Mouse (Mus musculus) stomach, postnatal 0 days (tissue): ENCODE measurements at regions not wholly inside any gene's neighbourhood (a gene's known extent, or its start where the extent isn't known, plus 50 kb on each side); places are given as distances from the start of the nearest gene placed in this dataset.

Experiments
- ATAC-seq: fragments of 200-750 bp; cut with Nextera tagmentation; 2 replicates; pipeline ENCODE4 v1.8.0; 2017; ENCODE audit not compliant: low FRiP score, low TSS enrichment
- DNase-seq: peaks from one replicate; pipeline ENCODE4 v3.0.0-alpha.2; 2016; ENCODE audit warnings: low spot score
- H3K27ac ChIP-seq: fragments of 300-500 bp; sonication (generic); replicated peaks from 2 replicates; pipeline ENCODE4 v1.5.1; 2014; ENCODE audit warnings: mild to moderate bottlenecking, control low read depth
- H3K27me3 ChIP-seq: fragments of 300-500 bp; sonication (generic); 2 replicates; pipeline ENCODE4 v1.6.1; 2014; ENCODE audit warnings: low read length; ENCODE audit not compliant: control insufficient read depth, insufficient read depth
- H3K36me3 ChIP-seq: fragments of 300-500 bp; sonication (generic); 2 replicates; pipeline ENCODE4 v1.6.1; 2014; ENCODE audit warnings: low read length, mixed read lengths; ENCODE audit not compliant: control insufficient read depth, insufficient read depth
- H3K4me1 ChIP-seq: fragments of 300-500 bp; sonication (generic); replicated peaks from 2 replicates; pipeline ENCODE4 v1.6.1; 2014; ENCODE audit warnings: antibody characterized with exemption; ENCODE audit not compliant: control insufficient read depth, insufficient read depth
- H3K4me2 ChIP-seq: fragments of 300-500 bp; sonication (generic); replicated peaks from 2 replicates; pipeline ENCODE4 v1.6.1; 2014; ENCODE audit warnings: low read depth, mild to moderate bottlenecking, control low read depth, moderate library complexity
- H3K4me3 ChIP-seq: fragments of 300-500 bp; sonication (generic); 2 replicates; pipeline ENCODE4 v1.5.1; 2014; ENCODE audit warnings: low read depth, low read length, control low read depth
- H3K9ac ChIP-seq: fragments of 300-500 bp; sonication (generic); 2 replicates; pipeline ENCODE4 v1.6.1; 2014; ENCODE audit warnings: mild to moderate bottlenecking, low read length, control low read depth, mixed read lengths
- H3K9me3 ChIP-seq: fragments of 300-500 bp; sonication (generic); 2 replicates; pipeline ENCODE4 v1.6.1; 2016; ENCODE audit warnings: low read length; ENCODE audit not compliant: control insufficient read depth
- CTCF ChIP-seq: IDR thresholded peaks from 2 replicates; pipeline ENCODE4 v1.5.1; 2016; ENCODE audit warnings: antibody characterized with exemption, low read depth, mild to moderate bottlenecking, moderate library complexity
- EP300 ChIP-seq: optimal IDR thresholded peaks from 2 replicates; pipeline ENCODE3; 2016; ENCODE audit warnings: antibody characterized with exemption
- WGBS: fragments of 180-500 bp; shearing (Covaris S2); extraction: QIAGEN DNeasy Blood & Tissue Kit; methylation state at CpG from one replicate; pipeline ENCODE4 v1.1.7; 2014; 5-methylcytosine and 5-hydroxymethylcytosine counted together

- no peak for ATAC-seq
- Histone ChIP-seq H3K27me3 (no peaks in the 10 kb centered on the region), H3K9ac (no peak overlapping the region), H3K9me3 (no peaks in the 10 kb centered on the region), H3K4me3 (no peak overlapping the region), H3K36me3 (no peaks in the 10 kb centered on the region), H3K4me2 (no peak overlapping the region), H3K4me1 (no peaks in the 10 kb centered on the region), H3K27ac (no peak overlapping the region)
- TF ChIP-seq CTCF (no peak), EP300 (no peak)
- DNase-seq, result no peak
- 77% methylated on average over 2 of the region's 2 CpGs for WGBS
Measured at GRCm38 (mm10) chr1:193721850-193722249, 351.8 kb upstream of the Camk1g start.

DNA sequence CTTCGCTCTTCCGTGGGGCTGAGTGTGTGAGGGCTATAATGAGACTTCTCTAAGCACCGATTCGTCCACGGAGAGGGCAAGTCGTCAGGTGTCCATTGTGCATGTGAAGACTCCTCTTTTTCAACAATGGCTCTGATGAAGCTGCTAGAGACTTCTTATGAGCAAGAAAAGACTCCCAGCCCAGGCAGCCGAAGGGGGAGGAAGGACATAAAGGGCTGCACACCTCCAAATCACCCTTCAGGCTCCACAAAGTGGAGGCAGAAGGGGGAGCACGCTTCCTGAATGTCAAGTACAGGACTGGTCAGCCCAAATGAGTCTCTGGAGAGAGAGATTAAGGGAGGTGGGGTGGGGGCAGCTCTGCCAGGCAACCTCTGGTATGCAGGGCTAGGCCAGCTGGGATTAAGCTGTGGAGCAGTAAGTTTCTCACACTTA lies 350.3 kb upstream of the Camk1g start:
- TF ChIP-seq EP300 (no peak), CTCF (no peak)
- ATAC-seq (no peak), DNase-seq (no peak)
- Histone ChIP-seq H3K36me3 (no peaks in the 10 kb centered on the region), H3K4me3 (no peak overlapping the region), H3K4me2 (no peak overlapping the region), H3K4me1 (no peaks in the 10 kb centered on the region), H3K9ac (no peak overlapping the region), H3K27me3 (no peaks in the 10 kb centered on the region), H3K9me3 (no peaks in the 10 kb centered on the region), H3K27ac (no peak overlapping the region)
- WGBS, result 76% methylated on average over 8 of the region's 8 CpGs

DNA sequence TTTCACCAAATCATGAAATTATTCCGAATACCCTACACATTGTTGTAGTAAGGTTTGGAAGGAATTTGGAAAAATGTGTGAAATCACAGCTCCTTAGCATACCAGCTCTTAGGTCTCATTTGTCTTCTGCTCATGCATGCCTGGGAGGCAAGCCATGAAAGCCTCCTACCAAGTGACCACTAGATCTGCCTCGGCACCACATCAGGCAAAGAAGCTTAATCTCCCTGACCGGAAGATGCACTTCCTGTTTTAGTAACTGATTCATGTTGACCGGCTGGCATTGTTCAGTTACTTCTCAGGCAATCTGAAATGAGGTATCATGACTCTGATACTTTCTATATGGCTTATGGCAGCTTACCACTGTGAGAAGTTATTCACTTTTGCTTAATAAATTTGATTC lies 345.2 kb upstream of the Camk1g start:
- Histone ChIP-seq H3K9me3 (no peaks in the 10 kb centered on the region), H3K4me3 (no peak overlapping the region), H3K36me3 (no peaks in the 10 kb centered on the region), H3K4me1 (no peaks in the 10 kb centered on the region), H3K27me3 (no peaks in the 10 kb centered on the region), H3K9ac (no peak overlapping the region), H3K4me2 (no peak overlapping the region), H3K27ac (no peak overlapping the region)
- no peak for DNase-seq
- no peak for TF ChIP-seq CTCF
- no peak for TF ChIP-seq EP300
- no peak for ATAC-seq
- 57% methylated on average over 4 of the region's 4 CpGs for WGBS

DNA sequence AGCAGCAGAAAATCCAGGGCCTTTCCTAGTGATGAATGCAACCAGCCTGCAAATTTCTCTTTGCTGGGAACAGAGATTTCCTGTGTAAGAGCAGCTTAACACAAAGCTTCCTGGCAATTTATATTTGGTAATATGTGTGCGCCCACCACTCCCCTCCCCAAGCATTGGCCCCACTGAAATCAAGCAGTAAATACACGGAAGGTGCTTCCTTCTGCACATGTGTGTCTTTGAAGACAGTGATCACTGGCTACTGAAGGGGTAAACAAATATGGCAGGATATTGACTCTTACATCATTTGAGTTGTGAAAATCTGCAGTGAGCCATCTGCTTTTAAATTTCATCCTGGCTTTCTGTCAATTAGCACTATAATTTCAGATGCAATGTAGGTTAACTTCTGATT lies 344.5 kb upstream of the Camk1g start:
- Histone ChIP-seq H3K4me2 (no peak overlapping the region), H3K27me3 (no peaks in the 10 kb centered on the region), H3K4me3 (no peak overlapping the region), H3K4me1 (no peaks in the 10 kb centered on the region), H3K9me3 (no peaks in the 10 kb centered on the region), H3K27ac (no peak overlapping the region), H3K36me3 (no peaks in the 10 kb centered on the region), H3K9ac (no peak overlapping the region)
- DNase-seq (no peak), ATAC-seq (no peak)
- TF ChIP-seq CTCF (no peak), EP300 (no peak)
- 63% methylated on average over 2 of the region's 2 CpGs for WGBS

GRCm38 (mm10) chr1:193705205-193705604 lies 335.1 kb upstream of the Camk1g start:
- ATAC-seq, result no peak
- DNase-seq, result no peak
- WGBS, result 66% methylated on average over 2 of the region's 2 CpGs

DNA sequence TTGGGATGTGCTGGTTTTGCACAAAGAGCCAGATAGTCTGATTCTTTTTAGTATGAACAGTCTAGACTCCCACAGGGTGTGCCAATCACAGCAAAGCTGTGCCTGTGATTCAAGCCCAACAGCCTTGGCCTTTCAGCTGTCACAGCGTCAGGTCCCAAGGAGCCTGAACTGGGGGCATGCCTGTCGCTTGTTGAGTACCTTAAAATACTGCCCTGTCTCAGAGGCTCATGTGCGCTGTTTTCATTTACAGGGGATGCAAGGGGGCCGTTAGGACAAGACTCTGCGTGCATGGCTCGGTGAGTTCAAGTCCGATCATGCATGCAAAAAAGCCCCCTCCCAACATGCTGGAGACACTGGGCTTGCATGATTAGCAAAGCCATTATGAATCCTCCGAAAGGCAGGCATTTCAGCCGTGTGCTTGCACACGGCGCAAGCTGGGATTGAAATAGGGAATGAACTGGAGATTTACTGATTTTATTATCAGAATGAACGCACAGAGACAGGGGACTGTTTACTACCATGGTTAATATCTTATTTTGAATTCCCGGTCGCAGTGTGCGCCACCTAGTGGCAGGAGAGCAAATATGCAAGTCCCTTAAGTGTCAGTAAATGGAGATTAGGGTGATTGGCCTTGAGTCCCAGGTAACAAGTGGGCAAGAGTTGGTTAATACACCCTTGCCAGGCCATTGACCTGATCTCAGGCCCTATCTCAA lies 332.8 kb upstream of the Camk1g start:
- H3K27ac ChIP-seq, result no peak overlapping the region
- ATAC-seq (no peak), DNase-seq (peak; percentile 41)
- WGBS, result 37% methylated on average over 15 of the region's 15 CpGs
- no peaks in the 10 kb centered on the region for H3K9me3 ChIP-seq
- no peaks in the 10 kb centered on the region for H3K27me3 ChIP-seq
- H3K4me1 ChIP-seq, result no peaks in the 10 kb centered on the region
- no peak overlapping the region for H3K9ac ChIP-seq
- TF ChIP-seq CTCF, result peak; percentile 91
- no peak for TF ChIP-seq EP300
- H3K4me3 ChIP-seq, result no peak overlapping the region
- no peak overlapping the region for H3K4me2 ChIP-seq
- no peaks in the 10 kb centered on the region for H3K36me3 ChIP-seq

More at GRCm38 (mm10) chr1:193705205-193705604, 335.1 kb upstream of the Camk1g start:
- Histone ChIP-seq H3K4me1 (no peaks in the 10 kb centered on the region), H3K9me3 (no peaks in the 10 kb centered on the region), H3K27me3 (no peaks in the 10 kb centered on the region), H3K4me3 (no peak overlapping the region), H3K4me2 (no peak overlapping the region), H3K27ac (no peak overlapping the region), H3K9ac (no peak overlapping the region), H3K36me3 (no peaks in the 10 kb centered on the region)
- TF ChIP-seq CTCF (no peak), EP300 (no peak)
